Comparison of ENCODE assay signal across 7 mouse cellular contexts in the genomic region with DNA sequence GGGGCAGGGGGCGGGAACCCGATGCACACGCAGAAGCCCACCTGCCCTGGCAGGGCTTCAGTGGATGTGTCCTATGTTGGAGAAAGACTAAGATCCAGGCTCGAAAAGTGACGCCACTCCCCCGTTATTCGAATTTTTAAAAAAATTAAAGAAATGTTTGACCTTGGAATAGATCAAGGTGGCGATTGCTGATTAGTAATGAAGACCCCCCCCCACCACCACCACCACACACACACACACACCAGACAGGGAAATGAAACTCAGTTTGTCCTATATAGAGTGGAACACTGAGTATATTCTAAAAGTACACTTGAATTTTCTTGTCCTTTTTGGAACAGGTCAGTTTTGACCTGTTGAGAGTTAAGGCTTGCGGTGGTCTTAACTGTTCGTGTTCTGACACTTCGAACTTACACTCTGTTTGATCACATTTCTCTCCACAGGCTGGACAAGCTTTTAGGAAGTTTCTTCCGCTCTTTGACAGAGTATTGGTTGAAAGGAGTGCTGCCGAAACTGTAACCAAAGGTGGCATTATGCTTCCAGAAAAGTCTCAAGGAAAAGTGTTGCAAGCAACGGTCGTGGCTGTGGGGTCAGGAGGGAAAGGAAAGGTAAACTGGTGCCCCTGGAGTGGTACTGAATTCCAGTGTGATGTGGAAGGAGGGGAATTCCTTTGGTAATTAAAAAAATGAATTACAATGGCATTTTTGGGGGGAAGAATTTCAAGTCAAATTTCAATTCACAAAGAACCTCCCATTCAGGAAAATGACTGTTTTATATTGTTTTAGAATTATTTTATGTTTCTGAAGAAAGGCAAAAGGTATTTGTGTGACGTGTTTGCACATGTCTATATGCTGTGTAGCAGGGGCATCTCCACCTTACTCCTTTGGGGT. TPM values are rescaled to one million over a fixed set of nuclear protein-coding genes. Genes with fewer than 3 reads are reported as not detected.
DNase-seq lines count a peak whose midpoint lies in the region; ATAC-seq lines count a peak whose summit lies in the region.

No protein-coding gene starts in this region.

- no peak for DNase-seq in neural tube, embryonic 11.5 days (ENCODE audit: low spot score)
- no peak for DNase-seq in neural tube, embryonic 10.5 days (ENCODE audit: extremely low spot score, low spot score)
- no peak for DNase-seq in forebrain, embryonic 11.5 days (ENCODE audit: low spot score)
- DNase-seq in cerebellum, postnatal 36 days: no peak
- DNase-seq in embryo, embryonic 10 days (ENCODE audit: low spot score): no peak

- H3K4me1 ChIP-seq in neural tube, embryonic 11.5 days (ENCODE audit: control insufficient read depth, insufficient read depth, low read length): peaks cover 18% of the 10 kb centered on the region
- peaks cover 6% of the 10 kb centered on the region for H3K4me1 ChIP-seq in forebrain, embryonic 11.5 days (replicated peaks; ENCODE audit: control insufficient read depth, insufficient read depth, low read length)
- H3K4me1 ChIP-seq in limb, embryonic 12.5 days (replicated peaks): peaks cover 29% of the 10 kb centered on the region
- peaks cover 15% of the 10 kb centered on the region for H3K4me1 ChIP-seq in stomach, embryonic 15.5 days

- peak overlapping the region; percentile 84 for H3K4me2 ChIP-seq in neural tube, embryonic 11.5 days (ENCODE audit: low read depth)
- peak overlapping the region; percentile 85 for H3K4me2 ChIP-seq in forebrain, embryonic 11.5 days (ENCODE audit: low read depth, low read length, severe bottlenecking)
- peak overlapping the region; percentile 75 for H3K4me2 ChIP-seq in limb, embryonic 12.5 days
- H3K4me2 ChIP-seq in stomach, embryonic 15.5 days: peak overlapping the region; percentile 59

- H3K36me3 ChIP-seq in neural tube, embryonic 11.5 days (ENCODE audit: control insufficient read depth, insufficient read depth, low read length): peaks cover 5% of the 10 kb centered on the region
- H3K36me3 ChIP-seq in forebrain, embryonic 11.5 days (ENCODE audit: control insufficient read depth, insufficient read depth, low read length): peaks cover 7% of the 10 kb centered on the region; the same call in 1 of the 2 replicates
- H3K36me3 ChIP-seq in limb, embryonic 12.5 days: peaks cover 45% of the 10 kb centered on the region
- peaks cover 7% of the 10 kb centered on the region; the same call in 1 of the 2 replicates for H3K36me3 ChIP-seq in stomach, embryonic 15.5 days

- WGBS in neural tube, embryonic 11.5 days: 10% methylated on average over 16 of the region's 16 CpGs
- 12% methylated on average over 16 of the region's 16 CpGs for WGBS in forebrain, embryonic 11.5 days
- 7% methylated on average over 16 of the region's 16 CpGs for WGBS in limb, embryonic 12.5 days
- 4% methylated on average over 16 of the region's 16 CpGs for WGBS in stomach, embryonic 15.5 days

- H3K9ac ChIP-seq in neural tube, embryonic 11.5 days (ENCODE audit: low read length): peak overlapping the region; percentile 96
- peak overlapping the region; percentile 95 for H3K9ac ChIP-seq in forebrain, embryonic 11.5 days (ENCODE audit: low read length)
- peak overlapping the region; percentile 76 for H3K9ac ChIP-seq in limb, embryonic 12.5 days (replicated peaks)
- peak overlapping the region; percentile 78 for H3K9ac ChIP-seq in stomach, embryonic 15.5 days

- peak overlapping the region; percentile 91 for H3K4me3 ChIP-seq in neural tube, embryonic 11.5 days (ENCODE audit: low read depth, low read length)
- peak overlapping the region; percentile 91 for H3K4me3 ChIP-seq in forebrain, embryonic 11.5 days (ENCODE audit: low read depth, low read length)
- peak overlapping the region; percentile 92 for H3K4me3 ChIP-seq in limb, embryonic 12.5 days (replicated peaks)
- H3K4me3 ChIP-seq in stomach, embryonic 15.5 days (replicated peaks): peak overlapping the region; percentile 98

- ATAC-seq in neural tube, embryonic 11.5 days (ENCODE audit: insufficient read depth, low FRiP score, low TSS enrichment): no peak; the same call in 1 of the 2 replicates
- no peak for ATAC-seq in forebrain, embryonic 11.5 days (replicated peaks; ENCODE audit: low FRiP score)
- ATAC-seq in limb, embryonic 12.5 days (ENCODE audit: insufficient number of reproducible peaks, insufficient read depth, low FRiP score, low TSS enrichment, low read depth): no peak
- ATAC-seq in stomach, embryonic 15.5 days (ENCODE audit: insufficient read depth, low FRiP score, low read depth): no peak

- no peaks in the 10 kb centered on the region for H3K27me3 ChIP-seq in neural tube, embryonic 11.5 days (ENCODE audit: control insufficient read depth, insufficient read depth, low read length)
- no peaks in the 10 kb centered on the region for H3K27me3 ChIP-seq in forebrain, embryonic 11.5 days (ENCODE audit: control insufficient read depth, insufficient read depth, low read length)
- H3K27me3 ChIP-seq in limb, embryonic 12.5 days: no peaks in the 10 kb centered on the region
- no peaks in the 10 kb centered on the region for H3K27me3 ChIP-seq in stomach, embryonic 15.5 days (replicated peaks)

- no peaks in the 10 kb centered on the region for H3K9me3 ChIP-seq in neural tube, embryonic 11.5 days (ENCODE audit: control insufficient read depth, low read length)
- no peaks in the 10 kb centered on the region for H3K9me3 ChIP-seq in forebrain, embryonic 11.5 days (ENCODE audit: control insufficient read depth, low read length)
- H3K9me3 ChIP-seq in limb, embryonic 12.5 days: no peaks in the 10 kb centered on the region
- no peaks in the 10 kb centered on the region for H3K9me3 ChIP-seq in stomach, embryonic 15.5 days

- H3K27ac ChIP-seq in neural tube, embryonic 11.5 days (ENCODE audit: low read depth, low read length): peak overlapping the region; percentile 92
- peak overlapping the region; percentile 94 for H3K27ac ChIP-seq in forebrain, embryonic 11.5 days (ENCODE audit: low read depth, low read length)
- peak overlapping the region; percentile 95 for H3K27ac ChIP-seq in limb, embryonic 12.5 days
- peak overlapping the region; percentile 96 for H3K27ac ChIP-seq in stomach, embryonic 15.5 days

RNA-seq across cellular contexts. Expression of gene Hspd1, which starts 0.8 kb away (rescaled TPM):
- 389 and 397 TPM in 2 replicates for polyA plus RNA-seq in neural tube, embryonic 11.5 days (2014; fragmentation: Nextera tagmentation; extraction: Ambion mirVana)
- 401 and 416 TPM in 2 replicates for polyA plus RNA-seq in forebrain, embryonic 11.5 days (2014; fragmentation: Nextera tagmentation; extraction: Ambion mirVana)
- 378 and 384 TPM in 2 replicates for polyA plus RNA-seq in limb, embryonic 12.5 days (2016; fragmentation: Nextera tagmentation; extraction: Ambion mirVana)
- polyA plus RNA-seq in stomach, embryonic 15.5 days (2015; fragmentation: Nextera tagmentation; extraction: Ambion mirVana): 436 and 499 TPM in 2 replicates

RNA-seq across cellular contexts. Expression of gene Hspe1, which starts 0.9 kb away (rescaled TPM):
- polyA plus RNA-seq in neural tube, embryonic 11.5 days (2014; fragmentation: Nextera tagmentation; extraction: Ambion mirVana): 404 and 440 TPM in 2 replicates
- polyA plus RNA-seq in forebrain, embryonic 11.5 days (2014; fragmentation: Nextera tagmentation; extraction: Ambion mirVana): 434 and 507 TPM in 2 replicates
- polyA plus RNA-seq in limb, embryonic 12.5 days (2016; fragmentation: Nextera tagmentation; extraction: Ambion mirVana): 485 and 512 TPM in 2 replicates
- polyA plus RNA-seq in stomach, embryonic 15.5 days (2015; fragmentation: Nextera tagmentation; extraction: Ambion mirVana): 499 and 561 TPM in 2 replicates

RNA-seq across cellular contexts. Expression of gene Coq10b, which starts 36.3 kb away (rescaled TPM):
- polyA plus RNA-seq in neural tube, embryonic 11.5 days (2014; fragmentation: Nextera tagmentation; extraction: Ambion mirVana): 30.6 and 31.9 TPM in 2 replicates
- polyA plus RNA-seq in forebrain, embryonic 11.5 days (2014; fragmentation: Nextera tagmentation; extraction: Ambion mirVana): 30.9 and 32.9 TPM in 2 replicates
- polyA plus RNA-seq in limb, embryonic 12.5 days (2016; fragmentation: Nextera tagmentation; extraction: Ambion mirVana): 21.4 and 22.3 TPM in 2 replicates
- polyA plus RNA-seq in stomach, embryonic 15.5 days (2015; fragmentation: Nextera tagmentation; extraction: Ambion mirVana): 20.5 and 21.2 TPM in 2 replicates

RNA-seq across cellular contexts. Expression of gene Mob4, which starts 42.2 kb away (rescaled TPM):
- polyA plus RNA-seq in neural tube, embryonic 11.5 days (2014; fragmentation: Nextera tagmentation; extraction: Ambion mirVana): 141 and 145 TPM in 2 replicates
- polyA plus RNA-seq in forebrain, embryonic 11.5 days (2014; fragmentation: Nextera tagmentation; extraction: Ambion mirVana): 133 and 163 TPM in 2 replicates
- 151 and 159 TPM in 2 replicates for polyA plus RNA-seq in limb, embryonic 12.5 days (2016; fragmentation: Nextera tagmentation; extraction: Ambion mirVana)
- polyA plus RNA-seq in stomach, embryonic 15.5 days (2015; fragmentation: Nextera tagmentation; extraction: Ambion mirVana): 144 and 156 TPM in 2 replicates
